10 mouse cellular contexts compared by ENCODE assay signal in the genomic region with DNA sequence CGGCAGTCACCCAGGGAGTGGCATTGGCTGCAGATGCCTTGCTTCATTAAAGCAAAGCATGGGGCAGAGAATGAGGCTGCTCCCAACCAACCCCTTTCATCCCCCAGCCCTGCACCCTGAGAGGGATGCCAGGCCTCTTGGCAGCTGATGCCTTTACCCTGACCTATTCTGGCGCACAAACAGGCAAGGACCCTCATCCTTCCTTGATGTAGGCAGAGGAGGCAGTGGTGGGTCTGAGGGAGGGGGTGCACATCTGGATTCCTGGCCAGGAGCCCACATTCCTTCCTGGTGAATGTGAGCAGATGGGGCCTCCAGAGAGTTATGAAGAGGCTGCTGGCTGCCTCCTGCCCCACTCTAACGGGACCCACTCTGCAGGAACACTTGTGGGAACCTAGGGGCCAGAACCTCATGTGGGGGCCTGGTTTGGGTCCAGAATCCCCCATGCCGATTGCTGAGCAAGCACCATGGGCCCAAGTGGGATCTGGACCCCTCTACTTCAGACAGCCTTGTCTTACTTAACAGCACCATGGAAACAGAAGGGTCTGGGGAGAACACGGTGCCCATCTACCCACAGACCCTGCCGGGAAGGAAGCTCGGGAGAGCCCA. TPM values are rescaled to one million over a fixed set of nuclear protein-coding genes. Genes with fewer than 3 reads are reported as not detected.
DNase-seq lines count a peak whose midpoint lies in the region; ATAC-seq and TF ChIP-seq lines count a peak whose summit lies in the region.
"Had no signal": no experiment of that assay in that cellular context is flagged by ENCODE, and none has a peak within 500 bp of the region (broad histone marks: within the 10 kb centered on the region; RNA-seq: fewer than 3 reads in every experiment).

No protein-coding gene starts in this region.

- in situ Hi-C loops in Patski (cut with MboI; ENCODE audit: low pct_unique_long_range_greater_than_20kb), result no loop called here

- no peaks in the 10 kb centered on the region for H3K9me3 ChIP-seq in forebrain, embryonic 12.5 days
- no peaks in the 10 kb centered on the region for H3K9me3 ChIP-seq in forebrain, embryonic 11.5 days (ENCODE audit: control insufficient read depth, low read length)
- no peaks in the 10 kb centered on the region for H3K9me3 ChIP-seq in intestine, embryonic 14.5 days (ENCODE audit: control insufficient read depth, low read length)
- no peaks in the 10 kb centered on the region for H3K9me3 ChIP-seq in intestine, postnatal 0 days (ENCODE audit: control insufficient read depth)
- H3K9me3 ChIP-seq in intestine, embryonic 16.5 days (ENCODE audit: control insufficient read depth, low read length), result no peaks in the 10 kb centered on the region
- H3K9me3 ChIP-seq: midbrain, embryonic 10.5 days had no signal

- H3K27ac ChIP-seq in forebrain, embryonic 12.5 days, result 0 out of 2 replicates have a peak overlapping the region, but pooled peaks have one; percentile 14
- H3K27ac ChIP-seq in forebrain, embryonic 11.5 days (ENCODE audit: low read depth, low read length), result no peak overlapping the region
- H3K27ac ChIP-seq in intestine, embryonic 14.5 days (ENCODE audit: low read depth), result peak overlapping the region; percentile 78
- no peak overlapping the region for H3K27ac ChIP-seq in intestine, postnatal 0 days (ENCODE audit: low read depth, low read length)
- H3K27ac ChIP-seq in intestine, embryonic 16.5 days (ENCODE audit: low read length), result peak overlapping the region; percentile 59
- H3K27ac ChIP-seq: midbrain, embryonic 10.5 days had no signal

- 77% methylated on average over 7 of the region's 7 CpGs for whole genome bisulfite sequencing in forebrain, embryonic 12.5 days
- 82% methylated on average over 7 of the region's 7 CpGs for WGBS in forebrain, embryonic 11.5 days
- 49% methylated on average over 7 of the region's 7 CpGs for WGBS in intestine, embryonic 14.5 days
- WGBS in intestine, postnatal 0 days, result 65% methylated on average over 7 of the region's 7 CpGs
- WGBS in intestine, embryonic 16.5 days, result 58% methylated on average over 7 of the region's 7 CpGs

- POLR2A ChIA-PET in Patski (lab: Charles Lee), result interaction anchor here (0.7 kb wide), 1 partner anchor 13 kb away, joined by 6 read pairs; the partner anchor contains the start of gene Zcchc24

- no peak overlapping the region for H3K9ac ChIP-seq in forebrain, embryonic 12.5 days
- no peak overlapping the region for H3K9ac ChIP-seq in forebrain, embryonic 11.5 days (ENCODE audit: low read length)
- H3K9ac ChIP-seq in intestine, embryonic 14.5 days (ENCODE audit: low read length), result 0 out of 2 replicates have a peak overlapping the region, but pooled peaks have one; percentile 16
- H3K9ac ChIP-seq in intestine, postnatal 0 days (ENCODE audit: low read depth, low read length), result no peak overlapping the region
- H3K9ac ChIP-seq in intestine, embryonic 16.5 days (ENCODE audit: low read depth, low read length), result no peak overlapping the region

- DNase-seq in forebrain, embryonic 11.5 days (ENCODE audit: low spot score), result no peak
- DNase-seq in intestine, embryonic 14.5 days (ENCODE audit: low spot score), result peak; percentile 80
- no peak for DNase-seq in Patski (ENCODE audit: low read depth, low spot score)
- DNase-seq in T-cell, adult 2 months (ENCODE audit: low spot score), result no peak
- no peak for DNase-seq in thymus, postnatal 14 days

- ATAC-seq in forebrain, embryonic 12.5 days (ENCODE audit: low FRiP score), result no peak
- ATAC-seq in forebrain, embryonic 11.5 days (replicated peaks; ENCODE audit: low FRiP score), result no peak
- ATAC-seq in intestine, embryonic 14.5 days (replicated peaks; ENCODE audit: low FRiP score, low TSS enrichment, low read depth), result peak; percentile 43; the same call in 1 of the 2 replicates
- no peak for ATAC-seq in intestine, postnatal 0 days
- peak; percentile 1 for ATAC-seq in Patski
- no peak for ATAC-seq in intestine, embryonic 16.5 days

- no peak for TF ChIP-seq CTCF in intestine, postnatal 0 days (IDR thresholded peaks at IDR 0.05; ENCODE audit: low read depth)
- no peak for TF ChIP-seq CTCF in Patski (IDR thresholded peaks at IDR 0.05)

- H3K4me2 ChIP-seq in forebrain, embryonic 12.5 days, result no peak overlapping the region
- no peak overlapping the region for H3K4me2 ChIP-seq in forebrain, embryonic 11.5 days (ENCODE audit: low read depth, low read length, severe bottlenecking)
- H3K4me2 ChIP-seq in intestine, embryonic 14.5 days (ENCODE audit: low read length), result peak overlapping the region; percentile 20; the same call in 1 of the 2 replicates
- H3K4me2 ChIP-seq in intestine, postnatal 0 days (replicated peaks; ENCODE audit: low read depth), result no peak overlapping the region
- H3K4me2 ChIP-seq in intestine, embryonic 16.5 days (ENCODE audit: low read depth, low read length), result no peak overlapping the region
- H3K4me2 ChIP-seq: liver, embryonic 11.5 days had no signal

- H3K27me3 ChIP-seq in forebrain, embryonic 12.5 days, result no peaks in the 10 kb centered on the region
- H3K27me3 ChIP-seq in forebrain, embryonic 11.5 days (ENCODE audit: control insufficient read depth, insufficient read depth, low read length), result no peaks in the 10 kb centered on the region
- no peaks in the 10 kb centered on the region for H3K27me3 ChIP-seq in intestine, embryonic 14.5 days (replicated peaks; ENCODE audit: control insufficient read depth, insufficient read depth, low read length)
- H3K27me3 ChIP-seq in intestine, postnatal 0 days (replicated peaks; ENCODE audit: control insufficient read depth, insufficient read depth, low read length), result no peaks in the 10 kb centered on the region
- H3K27me3 ChIP-seq in Patski, result no peaks in the 10 kb centered on the region
- H3K27me3 ChIP-seq in intestine, embryonic 16.5 days (replicated peaks; ENCODE audit: control insufficient read depth, insufficient read depth, low read length), result no peaks in the 10 kb centered on the region

- H3K4me1 ChIP-seq in forebrain, embryonic 12.5 days, result peaks cover 17% of the 10 kb centered on the region
- no peaks in the 10 kb centered on the region for H3K4me1 ChIP-seq in forebrain, embryonic 11.5 days (replicated peaks; ENCODE audit: control insufficient read depth, insufficient read depth, low read length)
- peaks cover 67% of the 10 kb centered on the region for H3K4me1 ChIP-seq in intestine, embryonic 14.5 days (replicated peaks; ENCODE audit: control insufficient read depth, insufficient read depth, low read length)
- peaks cover 6% of the 10 kb centered on the region; the same call in 1 of the 2 replicates for H3K4me1 ChIP-seq in intestine, postnatal 0 days (replicated peaks; ENCODE audit: control insufficient read depth, insufficient read depth, low read length)
- H3K4me1 ChIP-seq in intestine, embryonic 16.5 days (ENCODE audit: control insufficient read depth, insufficient read depth, low read length), result peaks cover 50% of the 10 kb centered on the region

- H3K36me3 ChIP-seq in forebrain, embryonic 12.5 days (replicated peaks), result no peaks in the 10 kb centered on the region
- H3K36me3 ChIP-seq in forebrain, embryonic 11.5 days (ENCODE audit: control insufficient read depth, insufficient read depth, low read length), result no peaks in the 10 kb centered on the region
- H3K36me3 ChIP-seq in intestine, embryonic 14.5 days (ENCODE audit: control insufficient read depth, insufficient read depth, low read length), result peaks cover 19% of the 10 kb centered on the region
- peaks cover 9% of the 10 kb centered on the region; the same call in 1 of the 2 replicates for H3K36me3 ChIP-seq in intestine, postnatal 0 days (ENCODE audit: control insufficient read depth, insufficient read depth)
- no peaks in the 10 kb centered on the region; the same call in 1 of the 2 replicates for H3K36me3 ChIP-seq in intestine, embryonic 16.5 days (ENCODE audit: control insufficient read depth, insufficient read depth, low read length)
- H3K36me3 ChIP-seq: midbrain, embryonic 10.5 days had no signal

- no peak overlapping the region for H3K4me3 ChIP-seq in forebrain, embryonic 12.5 days (replicated peaks)
- no peak overlapping the region for H3K4me3 ChIP-seq in forebrain, embryonic 11.5 days (ENCODE audit: low read depth, low read length)
- H3K4me3 ChIP-seq in intestine, embryonic 14.5 days (ENCODE audit: low read depth, low read length), result no peak overlapping the region
- H3K4me3 ChIP-seq in intestine, postnatal 0 days (ENCODE audit: low read depth, low read length), result no peak overlapping the region
- no peak overlapping the region for H3K4me3 ChIP-seq in intestine, embryonic 16.5 days (ENCODE audit: low read length)
- H3K4me3 ChIP-seq: midbrain, embryonic 10.5 days had no signal

- CTCF ChIA-PET in Patski (lab: Charles Lee), result no interaction called here

RNA-seq across cellular contexts. Expression of gene Zcchc24, which starts 12.4 kb away (rescaled TPM):
- polyA plus RNA-seq in forebrain, embryonic 12.5 days (2016; fragmentation: Nextera tagmentation; extraction: Ambion mirVana), result 12.3 and 14.2 TPM in 2 replicates
- 12.8 and 15.2 TPM in 2 replicates for polyA plus RNA-seq in forebrain, embryonic 11.5 days (2014; fragmentation: Nextera tagmentation; extraction: Ambion mirVana)
- 32.8 and 33.6 TPM in 2 replicates for polyA plus RNA-seq in intestine, embryonic 14.5 days (2014; fragmentation: Nextera tagmentation; extraction: Ambion mirVana)
- 10.3 and 12.1 TPM in 2 replicates for polyA plus RNA-seq in intestine, postnatal 0 days (2015; fragmentation: Nextera tagmentation; extraction: Ambion mirVana)
- 29.0 TPM for polyA plus RNA-seq in Patski (2021)
- 9.1 and 10.0 TPM in 2 replicates for polyA plus RNA-seq in intestine, embryonic 16.5 days (2015; fragmentation: Nextera tagmentation; extraction: Ambion mirVana)

Comparison
In these comparisons a context has a peak if more than half of its experiments do, and no peak if none do; other contexts are left out.
1. ATAC-seq: peak in intestine, embryonic 14.5 days (single experiment) and Patski (single experiment); none in forebrain, embryonic 12.5 days (single experiment), forebrain, embryonic 11.5 days (single experiment), intestine, postnatal 0 days (single experiment) and intestine, embryonic 16.5 days (single experiment).
2. H3K27ac ChIP-seq: peak in forebrain, embryonic 12.5 days (single experiment), intestine, embryonic 14.5 days (single experiment) and intestine, embryonic 16.5 days (single experiment); none in forebrain, embryonic 11.5 days (single experiment) and intestine, postnatal 0 days (single experiment).